Mouse (Mus musculus): ENCODE measurements around the gene Adam12. TPM values are rescaled to one million over a fixed set of nuclear protein-coding genes. Genes with fewer than 3 reads are reported as not detected.

Gene Adam12
- polyA plus RNA-seq, 1 experiment from 2014 or later, result 0.86 TPM

DNA sequence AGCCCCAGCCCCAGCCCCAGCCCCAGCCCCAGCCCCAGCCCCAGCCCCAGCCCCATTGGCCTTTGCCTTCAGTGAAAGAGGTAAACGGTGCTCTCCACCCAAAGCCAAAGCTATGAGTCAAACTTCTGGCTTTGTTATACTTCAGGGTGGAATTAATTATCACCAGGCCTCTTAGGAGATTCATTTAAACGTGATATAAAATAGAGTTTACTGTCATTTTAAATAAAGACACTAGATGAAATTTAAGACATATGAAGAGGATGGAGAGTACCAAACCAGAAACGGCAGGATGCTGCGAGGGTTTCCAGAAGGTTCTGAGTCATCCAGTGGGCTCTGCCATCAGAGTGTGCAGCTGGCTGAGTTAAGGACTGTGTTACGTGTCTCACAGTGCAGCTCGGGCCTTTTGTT lies 199.0 kb downstream of the Adam12 start:
- H3K4me1 ChIP-seq, result peaks cover 29% of the 10 kb centered on the region
- 52% methylated on average over 6 of the region's 6 CpGs for WGBS
- H3K4me3 ChIP-seq, result no peak overlapping the region
- no peaks in the 10 kb centered on the region for H3K36me3 ChIP-seq
- H3K27ac ChIP-seq (replicated peaks), result no peak overlapping the region
- H3K9me3 ChIP-seq (replicated peaks), result no peaks in the 10 kb centered on the region
- peaks cover 27% of the 10 kb centered on the region for H3K27me3 ChIP-seq (ENCODE audit: low read depth, poor library complexity, severe bottlenecking)
- no peak for DNase-seq (ENCODE audit: low spot score)

DNA sequence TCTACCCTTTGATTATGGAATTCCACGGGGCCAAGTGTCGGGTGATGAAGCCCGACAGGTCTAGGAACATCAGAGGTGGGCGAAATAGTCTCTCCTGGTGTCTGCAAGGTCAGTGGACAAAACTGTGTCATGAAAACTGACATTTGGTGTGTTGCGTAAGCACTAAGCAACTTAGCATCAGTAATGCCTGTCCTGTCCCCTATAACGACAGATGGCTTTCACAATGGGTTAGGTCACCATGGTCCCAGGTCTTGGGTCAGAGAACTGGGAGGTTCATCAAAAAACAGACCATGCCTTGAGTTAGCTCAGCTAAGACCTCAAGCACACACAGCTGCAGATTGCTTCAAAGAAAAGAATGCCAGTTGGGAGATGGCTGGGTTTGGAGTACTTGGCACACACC lies 200.2 kb downstream of the Adam12 start:
- no peak overlapping the region for H3K27ac ChIP-seq (replicated peaks)
- no peak for DNase-seq (ENCODE audit: low spot score)
- H3K4me1 ChIP-seq, result peaks cover 37% of the 10 kb centered on the region
- H3K27me3 ChIP-seq (ENCODE audit: low read depth, poor library complexity, severe bottlenecking), result peaks cover 28% of the 10 kb centered on the region
- no peaks in the 10 kb centered on the region for H3K9me3 ChIP-seq (replicated peaks)
- 86% methylated on average over 6 of the region's 6 CpGs for WGBS
- H3K36me3 ChIP-seq, result no peaks in the 10 kb centered on the region
- H3K4me3 ChIP-seq, result no peak overlapping the region

- Histone ChIP-seq H3K4me3 (no peak overlapping the region), H3K4me1 (peaks cover 42% of the 10 kb centered on the region), H3K27me3 (ENCODE audit: low read depth, poor library complexity, severe bottlenecking) (peaks cover 28% of the 10 kb centered on the region), H3K27ac (replicated peaks) (no peak overlapping the region), H3K36me3 (no peaks in the 10 kb centered on the region), H3K9me3 (replicated peaks) (no peaks in the 10 kb centered on the region)
- 74% methylated on average over 2 of the region's 2 CpGs for WGBS
- no peak for DNase-seq (ENCODE audit: low spot score)
Observed at GRCm38 (mm10) chr7:134031256-134031655, 200.7 kb downstream of the Adam12 start.

GRCm38 (mm10) chr7:134028281-134028830 lies 203.6 kb downstream of the Adam12 start:
- no peak overlapping the region for H3K4me3 ChIP-seq
- no peak for DNase-seq (ENCODE audit: low spot score)
- peaks cover 42% of the 10 kb centered on the region for H3K27me3 ChIP-seq (ENCODE audit: low read depth, poor library complexity, severe bottlenecking)
- H3K9me3 ChIP-seq (replicated peaks), result no peaks in the 10 kb centered on the region
- no peaks in the 10 kb centered on the region for H3K36me3 ChIP-seq
- WGBS, result 90% methylated on average over 7 of the region's 7 CpGs
- no peak overlapping the region for H3K27ac ChIP-seq (replicated peaks)
- H3K4me1 ChIP-seq, result peaks cover 45% of the 10 kb centered on the region

GRCm38 (mm10) chr7:134027020-134027415 lies 204.9 kb downstream of the Adam12 start:
- WGBS, result 23% methylated on average over 5 of the region's 5 CpGs
- peak overlapping the region; percentile 69 for H3K27ac ChIP-seq (replicated peaks)

GRCm38 (mm10) chr7:134026200-134027019 lies 205.5 kb downstream of the Adam12 start:
- H3K9me3 ChIP-seq (replicated peaks), result no peaks in the 10 kb centered on the region
- peaks cover 29% of the 10 kb centered on the region for H3K4me1 ChIP-seq
- WGBS, result 61% methylated on average over 16 of the region's 16 CpGs
- no peaks in the 10 kb centered on the region for H3K36me3 ChIP-seq
- peak overlapping the region; percentile 69 for H3K27ac ChIP-seq (replicated peaks)
- DNase-seq (ENCODE audit: low spot score), result no peak
- no peak overlapping the region for H3K4me3 ChIP-seq
- H3K27me3 ChIP-seq (ENCODE audit: low read depth, poor library complexity, severe bottlenecking), result peaks cover 42% of the 10 kb centered on the region

More at GRCm38 (mm10) chr7:134027020-134027415, 204.9 kb downstream of the Adam12 start:
- DNase-seq (ENCODE audit: low spot score), result peak; percentile 42
- no peak overlapping the region for H3K4me3 ChIP-seq
- H3K36me3 ChIP-seq, result no peaks in the 10 kb centered on the region
- H3K4me1 ChIP-seq, result peaks cover 35% of the 10 kb centered on the region
- H3K27me3 ChIP-seq (ENCODE audit: low read depth, poor library complexity, severe bottlenecking), result peaks cover 42% of the 10 kb centered on the region
- no peaks in the 10 kb centered on the region for H3K9me3 ChIP-seq (replicated peaks)

DNA sequence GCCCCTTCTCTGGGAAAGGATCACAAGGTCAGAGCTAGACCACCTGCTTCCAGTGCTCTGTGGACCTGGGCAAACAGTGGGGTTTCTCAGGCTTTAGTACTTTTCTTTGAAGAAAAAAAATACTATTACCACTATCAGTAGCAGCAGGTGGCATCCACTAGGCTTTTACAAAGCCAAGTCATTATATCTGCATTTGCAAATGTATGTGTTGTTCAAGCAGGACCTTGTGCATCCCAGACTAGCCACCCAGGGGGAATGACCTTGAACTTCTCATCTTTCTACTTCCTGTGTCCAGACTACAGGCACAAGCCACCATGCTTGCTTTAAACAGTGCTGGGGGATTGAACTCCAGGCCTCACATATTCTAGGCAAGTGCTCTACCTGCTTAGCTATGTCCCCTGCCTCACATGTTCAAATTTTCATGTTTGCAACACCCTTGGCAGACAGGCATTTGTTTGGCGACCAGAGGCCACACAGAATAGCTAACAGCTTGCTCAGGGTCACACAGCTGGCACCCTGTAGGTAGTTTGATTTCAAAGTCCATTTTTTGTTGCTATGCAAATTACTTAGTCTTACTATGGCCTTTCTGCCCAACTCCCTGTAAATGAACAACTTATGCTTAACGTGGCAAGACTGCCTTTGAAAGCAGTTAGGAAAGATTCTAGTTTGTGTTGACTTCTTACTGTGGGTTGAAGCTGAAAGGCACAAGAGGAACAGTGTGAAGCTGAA lies 209.6 kb downstream of the Adam12 start:
- peaks cover 14% of the 10 kb centered on the region for H3K27me3 ChIP-seq (ENCODE audit: low read depth, poor library complexity, severe bottlenecking)
- DNase-seq (ENCODE audit: low spot score), result no peak
- peaks cover 13% of the 10 kb centered on the region for H3K4me1 ChIP-seq
- WGBS, result 78% methylated on average over 2 of the region's 2 CpGs
- no peaks in the 10 kb centered on the region for H3K36me3 ChIP-seq
- H3K4me3 ChIP-seq, result no peak overlapping the region
- no peaks in the 10 kb centered on the region for H3K9me3 ChIP-seq (replicated peaks)
- no peak overlapping the region for H3K27ac ChIP-seq (replicated peaks)

- Histone ChIP-seq H3K9me3 (replicated peaks) (no peaks in the 10 kb centered on the region), H3K4me1 (peaks cover 6% of the 10 kb centered on the region), H3K36me3 (no peaks in the 10 kb centered on the region), H3K27ac (replicated peaks) (no peak overlapping the region), H3K27me3 (ENCODE audit: low read depth, poor library complexity, severe bottlenecking) (no peaks in the 10 kb centered on the region), H3K4me3 (no peak overlapping the region)
- DNase-seq (ENCODE audit: low spot score), result no peak
- WGBS, result 60% methylated on average over 4 of the region's 4 CpGs
Observed at GRCm38 (mm10) chr7:134015226-134015625, 216.7 kb downstream of the Adam12 start.

- WGBS, result 38% methylated on average over 7 of the region's 7 CpGs
- Histone ChIP-seq H3K36me3 (no peaks in the 10 kb centered on the region), H3K27me3 (ENCODE audit: low read depth, poor library complexity, severe bottlenecking) (no peaks in the 10 kb centered on the region), H3K27ac (replicated peaks) (peak overlapping the region; percentile 33; the same call in 1 of the 2 replicates), H3K4me1 (peaks cover 6% of the 10 kb centered on the region), H3K4me3 (no peak overlapping the region), H3K9me3 (replicated peaks) (no peaks in the 10 kb centered on the region)
- no peak for DNase-seq (ENCODE audit: low spot score)
Observed at GRCm38 (mm10) chr7:134014733-134015132, 217.2 kb downstream of the Adam12 start.

DNA sequence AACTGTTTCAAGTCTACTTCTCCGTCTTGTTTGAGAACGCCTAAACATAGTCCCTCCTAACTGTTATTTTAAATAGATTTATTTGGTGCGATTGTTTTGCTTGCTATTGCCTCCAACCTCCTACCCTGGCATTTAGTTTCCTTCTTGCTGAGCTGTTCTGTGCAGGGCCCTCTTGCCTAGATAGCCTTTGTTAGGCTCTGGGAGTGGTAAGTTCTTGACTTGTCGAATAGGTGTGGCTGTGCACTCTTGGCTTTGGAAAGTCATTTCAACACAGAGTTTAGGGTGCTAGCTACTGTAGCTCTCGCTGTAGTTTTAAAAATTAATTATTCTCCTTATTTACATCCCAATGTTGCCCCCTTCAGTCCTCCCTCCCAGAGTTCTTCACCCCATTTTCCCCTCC lies 222.8 kb downstream of the Adam12 start:
- Histone ChIP-seq H3K4me3 (no peak overlapping the region), H3K4me1 (no peaks in the 10 kb centered on the region), H3K36me3 (no peaks in the 10 kb centered on the region), H3K27me3 (ENCODE audit: low read depth, poor library complexity, severe bottlenecking) (no peaks in the 10 kb centered on the region), H3K27ac (replicated peaks) (no peak overlapping the region), H3K9me3 (replicated peaks) (0 out of 2 replicates have a peak, but pooled peaks cover 4% of the 10 kb centered on the region)
- no peak for DNase-seq (ENCODE audit: low spot score)
- 85% methylated on average over 5 of the region's 5 CpGs for WGBS

DNA sequence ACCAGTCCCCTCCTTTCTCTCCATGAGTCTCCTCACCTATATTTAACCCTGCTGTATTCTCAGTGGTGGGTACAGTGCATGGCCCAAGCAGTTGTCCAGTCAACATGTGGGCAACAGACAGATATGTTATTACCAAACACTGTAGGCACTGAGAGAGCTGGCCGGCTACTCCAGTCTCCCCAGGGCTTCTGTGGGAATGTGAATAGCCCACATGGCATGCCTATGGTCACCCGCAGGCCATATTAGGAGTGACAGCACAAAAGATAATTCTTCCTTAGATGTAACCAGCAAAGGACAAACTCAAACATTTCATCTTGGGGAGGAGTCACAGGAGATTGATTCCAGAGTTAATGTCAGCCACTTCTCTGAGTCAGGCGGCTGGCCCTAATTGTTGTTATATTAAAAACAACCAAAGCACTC lies 224.0 kb downstream of the Adam12 start:
- WGBS, result 78% methylated on average over 3 of the region's 3 CpGs
- no peaks in the 10 kb centered on the region for H3K4me1 ChIP-seq
- no peaks in the 10 kb centered on the region for H3K36me3 ChIP-seq
- H3K27me3 ChIP-seq (ENCODE audit: low read depth, poor library complexity, severe bottlenecking), result no peaks in the 10 kb centered on the region
- 0 out of 2 replicates have a peak, but pooled peaks cover 4% of the 10 kb centered on the region for H3K9me3 ChIP-seq (replicated peaks)
- H3K4me3 ChIP-seq, result no peak overlapping the region
- no peak for DNase-seq (ENCODE audit: low spot score)
- no peak overlapping the region for H3K27ac ChIP-seq (replicated peaks)

GRCm38 (mm10) chr7:134001581-134001980 lies 230.4 kb downstream of the Adam12 start:
- Histone ChIP-seq H3K9me3 (replicated peaks) (0 out of 2 replicates have a peak, but pooled peaks cover 4% of the 10 kb centered on the region), H3K4me3 (no peak overlapping the region), H3K36me3 (no peaks in the 10 kb centered on the region), H3K4me1 (0 out of 2 replicates have a peak, but pooled peaks cover 4% of the 10 kb centered on the region), H3K27ac (replicated peaks) (no peak overlapping the region), H3K27me3 (ENCODE audit: low read depth, poor library complexity, severe bottlenecking) (no peaks in the 10 kb centered on the region)
- DNase-seq (ENCODE audit: low spot score), result no peak
- WGBS, result 94% methylated on average over 4 of the region's 4 CpGs

- no peaks in the 10 kb centered on the region for H3K36me3 ChIP-seq
- no peaks in the 10 kb centered on the region for H3K4me1 ChIP-seq
- no peak for DNase-seq (ENCODE audit: low spot score)
- no peaks in the 10 kb centered on the region for H3K27me3 ChIP-seq (ENCODE audit: low read depth, poor library complexity, severe bottlenecking)
- H3K27ac ChIP-seq (replicated peaks), result no peak overlapping the region
- H3K9me3 ChIP-seq (replicated peaks), result no peaks in the 10 kb centered on the region
- no peak overlapping the region for H3K4me3 ChIP-seq
Observed at GRCm38 (mm10) chr7:133990930-133991329, 241.0 kb downstream of the Adam12 start.
